Mouse (Mus musculus) liver, embryonic 15.5 days (tissue): ENCODE results near the gene Cacnb4. TPM values are rescaled to one million over a fixed set of nuclear protein-coding genes. Genes with fewer than 3 reads are reported as not detected.

Experiments
- ATAC-seq: fragments of 200-750 bp; cut with Nextera tagmentation; 2 replicates; pipeline ENCODE4 v1.8.0; 2017; ENCODE audit warnings: moderate number of reproducible peaks, mild to moderate bottlenecking, moderate library complexity; ENCODE audit not compliant: insufficient read depth
- H3K27ac ChIP-seq: fragments of 300-500 bp; sonication (generic); replicated peaks from 2 replicates; pipeline ENCODE4 v1.5.1; 2015; ENCODE audit warnings: mild to moderate bottlenecking, inconsistent platforms
- H3K27me3 ChIP-seq: fragments of 300-500 bp; sonication (generic); 2 replicates; pipeline ENCODE4 v1.6.1; 2015; ENCODE audit warnings: mild to moderate bottlenecking, inconsistent platforms
- H3K36me3 ChIP-seq: fragments of 300-500 bp; sonication (generic); replicated peaks from 2 replicates; pipeline ENCODE4 v1.6.1; 2015; ENCODE audit warnings: moderate library complexity, mild to moderate bottlenecking, inconsistent platforms
- H3K4me1 ChIP-seq: fragments of 300-500 bp; sonication (generic); replicated peaks from 2 replicates; pipeline ENCODE4 v1.6.1; 2015; ENCODE audit warnings: inconsistent platforms
- H3K4me2 ChIP-seq: fragments of 300-500 bp; sonication (generic); 2 replicates; pipeline ENCODE4 v1.6.1; 2015; ENCODE audit warnings: moderate library complexity, mild to moderate bottlenecking, inconsistent platforms
- H3K4me3 ChIP-seq: fragments of 300-500 bp; sonication (generic); replicated peaks from 2 replicates; pipeline ENCODE4 v1.5.1; 2015; ENCODE audit warnings: mild to moderate bottlenecking, inconsistent platforms
- H3K9ac ChIP-seq: fragments of 300-500 bp; sonication (generic); 2 replicates; pipeline ENCODE4 v1.6.1; 2015; ENCODE audit warnings: moderate library complexity, mild to moderate bottlenecking, inconsistent platforms
- H3K9me3 ChIP-seq: fragments of 300-500 bp; sonication (generic); replicated peaks from 2 replicates; pipeline ENCODE4 v1.6.1; 2016; ENCODE audit warnings: inconsistent platforms
- WGBS: fragments of 180-500 bp; shearing (Covaris S2); methylation state at CpG from one replicate; pipeline ENCODE4 v1.1.7; 2015; ENCODE audit warnings: mixed read lengths; ENCODE audit not compliant: insufficient replicate concordance; 5-methylcytosine and 5-hydroxymethylcytosine counted together
- polyA plus RNA-seq: library from polyadenylated mRNA; unstranded; fragments of >200 nt; fragmentation: Nextera tagmentation; extraction: Ambion mirVana; gene quantifications from 2 replicates; pipeline ENCODE4 v1.2.1, GENCODE M21; 2015

Gene Cacnb4
- polyA plus RNA-seq, 1 experiment from 2014 or later = 0.20 TPM

- no peak overlapping the region for H3K4me2 ChIP-seq
- no peaks in the 10 kb centered on the region for H3K9me3 ChIP-seq
- no peak overlapping the region for H3K4me3 ChIP-seq
- ATAC-seq = no peak
- H3K36me3 ChIP-seq = no peaks in the 10 kb centered on the region
- no peaks in the 10 kb centered on the region for H3K27me3 ChIP-seq
- H3K9ac ChIP-seq = no peak overlapping the region
- H3K4me1 ChIP-seq = peaks cover 10% of the 10 kb centered on the region
- H3K27ac ChIP-seq = no peak overlapping the region
- WGBS = 76% methylated on average over 11 of the region's 11 CpGs
These were observed 202.1 kb downstream of the Cacnb4 start for GRCm38 (mm10) chr2:52474570-52474969.

DNA sequence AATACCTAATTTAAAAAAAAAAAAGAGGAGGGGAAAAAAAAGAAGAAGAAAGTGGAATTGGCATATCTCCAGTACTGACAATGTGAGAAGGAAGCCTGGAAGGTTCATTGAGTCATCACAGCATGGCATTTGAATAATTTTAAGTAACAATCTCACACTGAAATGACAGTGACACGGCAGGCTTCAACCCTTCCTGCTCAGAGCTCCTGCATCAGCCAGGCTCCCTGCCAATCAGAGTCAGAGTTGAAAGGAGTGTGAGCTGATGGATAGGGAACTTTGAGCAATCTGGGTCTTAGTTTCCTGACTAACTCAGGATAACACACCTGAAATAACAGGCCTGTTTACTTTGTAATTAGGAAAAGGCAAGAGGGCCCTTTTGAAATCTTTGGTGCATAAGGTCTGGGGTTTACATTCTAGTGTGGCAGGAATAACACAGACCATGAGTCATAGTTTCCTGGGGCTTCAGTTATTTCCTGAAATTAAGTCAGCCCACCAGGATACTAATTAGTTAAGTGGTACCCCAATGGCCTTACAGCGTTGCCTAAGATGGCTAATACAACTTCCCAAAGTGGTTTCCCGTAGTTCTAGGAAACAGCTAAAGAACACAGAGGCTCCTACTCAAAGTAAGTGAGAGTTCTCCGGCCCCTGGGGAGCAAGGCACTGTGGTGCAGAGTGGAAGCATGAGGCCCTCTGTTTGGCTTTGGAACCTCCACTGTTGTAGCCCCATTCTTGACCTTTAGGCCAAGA lies 204.9 kb downstream of the Cacnb4 start:
- Histone ChIP-seq H3K36me3 (no peaks in the 10 kb centered on the region), H3K9me3 (no peaks in the 10 kb centered on the region), H3K27me3 (no peaks in the 10 kb centered on the region), H3K4me1 (peaks cover 5% of the 10 kb centered on the region), H3K9ac (no peak overlapping the region), H3K4me3 (no peak overlapping the region), H3K4me2 (no peak overlapping the region), H3K27ac (no peak overlapping the region)
- 44% methylated on average over 4 of the region's 4 CpGs for WGBS
- ATAC-seq = no peak

GRCm38 (mm10) chr2:52470044-52470560 lies 206.5 kb downstream of the Cacnb4 start:
- no peak for ATAC-seq
- 69% methylated on average over 4 of the region's 4 CpGs for WGBS

DNA sequence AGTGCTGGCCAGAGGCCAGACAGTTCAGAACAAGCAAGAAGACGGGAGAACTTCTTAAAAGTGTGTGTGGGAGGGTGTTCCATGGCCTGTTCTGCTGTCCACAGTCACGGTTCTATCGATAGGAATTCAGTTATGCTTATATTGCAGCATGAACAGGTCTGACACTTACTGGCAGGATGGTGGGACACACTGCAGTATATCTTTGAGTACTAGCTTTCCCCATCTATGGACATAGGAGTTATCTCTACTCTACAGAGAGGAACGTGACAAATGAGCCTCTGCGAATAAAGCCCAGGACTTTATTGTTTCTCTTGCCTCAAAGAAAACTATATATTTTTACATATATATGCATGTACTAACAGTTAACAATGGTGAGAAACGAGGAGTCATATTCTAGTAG lies 209.0 kb downstream of the Cacnb4 start:
- ATAC-seq = peak; percentile 63
- Histone ChIP-seq H3K4me1 (0 out of 2 replicates have a peak, but pooled peaks cover 2% of the 10 kb centered on the region), H3K9ac (no peak overlapping the region), H3K27me3 (no peaks in the 10 kb centered on the region), H3K27ac (no peak overlapping the region), H3K4me2 (no peak overlapping the region), H3K4me3 (no peak overlapping the region), H3K9me3 (no peaks in the 10 kb centered on the region), H3K36me3 (no peaks in the 10 kb centered on the region)
- WGBS = 45% methylated on average over 6 of the region's 6 CpGs

More at GRCm38 (mm10) chr2:52470044-52470560, 206.5 kb downstream of the Cacnb4 start:
- H3K4me2 ChIP-seq = no peak overlapping the region
- no peak overlapping the region for H3K4me3 ChIP-seq
- H3K36me3 ChIP-seq = no peaks in the 10 kb centered on the region
- peaks cover 2% of the 10 kb centered on the region; the same call in 1 of the 2 replicates for H3K4me1 ChIP-seq
- H3K27ac ChIP-seq = no peak overlapping the region
- H3K9ac ChIP-seq = no peak overlapping the region
- H3K9me3 ChIP-seq = no peaks in the 10 kb centered on the region
- H3K27me3 ChIP-seq = no peaks in the 10 kb centered on the region

DNA sequence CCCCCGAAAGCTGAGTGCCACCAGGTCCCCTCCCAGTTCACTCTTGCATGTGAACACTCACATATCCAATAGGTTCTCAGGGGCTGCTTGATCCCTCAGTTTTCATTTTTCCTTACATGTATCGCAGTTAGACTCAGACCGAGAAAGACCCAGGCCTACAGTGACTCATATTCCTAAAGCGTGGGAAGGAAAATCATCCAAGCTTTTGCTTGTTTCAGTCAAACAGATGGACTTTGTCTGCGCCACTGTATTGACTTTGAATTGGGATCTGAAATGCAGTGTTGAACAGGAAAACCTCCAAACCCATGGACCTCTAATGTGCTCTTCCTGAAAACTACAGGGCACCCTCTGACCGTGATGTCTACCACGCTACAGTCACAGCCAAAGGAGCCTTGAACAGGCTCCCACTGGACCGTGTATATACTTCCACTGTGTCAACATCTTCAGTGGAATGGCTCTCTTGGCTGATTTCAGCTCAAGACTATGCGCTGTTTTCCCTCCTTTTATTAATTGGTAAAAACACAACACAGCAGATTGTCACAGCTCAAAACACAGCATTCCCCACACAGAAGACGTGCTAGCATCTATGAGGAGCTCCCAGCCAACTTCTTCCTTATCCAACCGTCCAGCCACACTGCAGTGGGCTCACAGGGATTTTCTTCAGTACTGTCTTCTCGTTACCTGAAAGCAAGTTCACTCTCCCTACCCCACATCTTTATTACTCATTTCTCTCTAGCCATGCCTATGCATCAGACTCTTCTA lies 215.2 kb downstream of the Cacnb4 start:
- no peak overlapping the region for H3K4me3 ChIP-seq
- H3K4me1 ChIP-seq = 0 out of 2 replicates have a peak, but pooled peaks cover 2% of the 10 kb centered on the region
- 73% methylated on average over 12 of the region's 12 CpGs for WGBS
- no peak overlapping the region for H3K27ac ChIP-seq
- H3K36me3 ChIP-seq = no peaks in the 10 kb centered on the region
- H3K9me3 ChIP-seq = no peaks in the 10 kb centered on the region
- no peak overlapping the region for H3K9ac ChIP-seq
- H3K27me3 ChIP-seq = no peaks in the 10 kb centered on the region
- ATAC-seq = no peak
- no peak overlapping the region for H3K4me2 ChIP-seq

DNA sequence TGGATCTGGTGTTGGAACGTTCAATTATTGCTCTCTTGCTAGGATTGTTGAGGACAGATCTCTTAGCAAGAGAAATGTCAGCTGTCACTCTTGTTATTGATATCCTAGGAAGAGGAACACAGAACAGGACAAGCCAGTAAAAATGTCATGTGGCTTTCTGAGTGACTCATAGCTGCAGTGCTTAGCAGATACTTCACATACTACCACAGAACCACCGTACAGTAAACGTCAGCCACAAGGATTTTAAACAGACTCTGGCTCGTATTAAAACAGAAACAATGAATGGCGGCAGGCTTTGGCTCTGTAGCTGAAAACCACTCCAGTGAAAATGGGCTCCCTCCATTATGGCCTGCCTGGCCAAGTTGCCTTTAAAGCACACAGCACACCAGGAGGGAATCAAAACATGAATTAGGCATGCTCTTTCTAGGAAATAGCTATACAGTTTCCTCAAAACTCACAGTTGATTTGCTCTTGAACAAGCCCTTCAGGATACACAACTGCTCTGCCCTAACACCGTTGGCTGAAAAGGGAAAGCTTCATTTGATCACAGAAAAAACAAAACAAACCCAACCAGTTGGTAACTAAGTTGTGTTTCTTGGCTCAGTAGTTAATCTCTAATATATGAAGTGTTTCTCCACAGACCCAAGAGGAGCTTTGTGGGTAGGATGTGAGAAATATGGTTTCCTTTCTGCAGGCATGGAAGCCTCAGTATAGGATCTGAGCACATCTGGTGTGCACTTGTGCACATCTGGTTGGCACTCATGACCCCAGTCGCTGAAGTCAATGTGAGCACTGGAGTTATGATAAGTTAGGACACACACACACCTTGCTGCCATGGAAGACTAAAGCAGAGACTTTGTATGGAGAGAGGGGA lies 220.8 kb downstream of the Cacnb4 start:
- Histone ChIP-seq H3K4me1 (no peaks in the 10 kb centered on the region), H3K27me3 (no peaks in the 10 kb centered on the region), H3K4me2 (no peak overlapping the region), H3K36me3 (no peaks in the 10 kb centered on the region), H3K9me3 (no peaks in the 10 kb centered on the region), H3K9ac (no peak overlapping the region), H3K27ac (no peak overlapping the region), H3K4me3 (no peak overlapping the region)
- ATAC-seq = no peak
- 51% methylated on average over 7 of the region's 7 CpGs for WGBS

DNA sequence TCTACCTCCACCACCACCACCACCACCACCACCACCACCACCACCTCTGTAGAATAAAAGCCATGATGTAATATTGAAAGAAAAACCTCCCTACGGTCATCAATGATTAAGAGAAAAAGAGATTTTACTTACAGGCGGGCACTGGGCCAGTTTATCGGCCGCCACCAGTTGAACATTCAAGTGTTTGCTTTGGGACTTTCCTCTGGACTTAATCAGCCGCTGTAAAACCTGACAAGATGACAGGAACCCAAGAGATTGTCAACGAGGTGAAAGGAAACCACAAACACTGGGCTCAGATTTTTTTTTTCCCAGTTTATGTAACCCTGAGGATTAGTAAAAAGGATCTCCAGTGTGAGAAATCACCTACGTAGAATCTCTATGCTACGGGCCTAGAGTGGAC lies 226.8 kb downstream of the Cacnb4 start:
- no peak overlapping the region for H3K27ac ChIP-seq
- H3K9ac ChIP-seq = no peak overlapping the region
- no peaks in the 10 kb centered on the region for H3K9me3 ChIP-seq
- no peak for ATAC-seq
- no peak overlapping the region for H3K4me3 ChIP-seq
- no peaks in the 10 kb centered on the region for H3K36me3 ChIP-seq
- H3K27me3 ChIP-seq = no peaks in the 10 kb centered on the region
- 52% methylated on average over 8 of the region's 8 CpGs for WGBS
- peaks cover 34% of the 10 kb centered on the region for H3K4me1 ChIP-seq
- H3K4me2 ChIP-seq = no peak overlapping the region

GRCm38 (mm10) chr2:52448916-52449315 lies 227.7 kb downstream of the Cacnb4 start:
- ATAC-seq = peak; percentile 93
- no peaks in the 10 kb centered on the region for H3K27me3 ChIP-seq
- H3K36me3 ChIP-seq = no peaks in the 10 kb centered on the region
- H3K9ac ChIP-seq = no peak overlapping the region
- H3K4me2 ChIP-seq = peak overlapping the region; percentile 30; the same call in 1 of the 2 replicates
- H3K4me1 ChIP-seq = peaks cover 34% of the 10 kb centered on the region
- H3K27ac ChIP-seq = peak overlapping the region; percentile 68; the same call in 1 of the 2 replicates
- H3K4me3 ChIP-seq = no peak overlapping the region
- WGBS = 19% methylated on average over 1 of the region's 1 CpGs
- H3K9me3 ChIP-seq = no peaks in the 10 kb centered on the region

DNA sequence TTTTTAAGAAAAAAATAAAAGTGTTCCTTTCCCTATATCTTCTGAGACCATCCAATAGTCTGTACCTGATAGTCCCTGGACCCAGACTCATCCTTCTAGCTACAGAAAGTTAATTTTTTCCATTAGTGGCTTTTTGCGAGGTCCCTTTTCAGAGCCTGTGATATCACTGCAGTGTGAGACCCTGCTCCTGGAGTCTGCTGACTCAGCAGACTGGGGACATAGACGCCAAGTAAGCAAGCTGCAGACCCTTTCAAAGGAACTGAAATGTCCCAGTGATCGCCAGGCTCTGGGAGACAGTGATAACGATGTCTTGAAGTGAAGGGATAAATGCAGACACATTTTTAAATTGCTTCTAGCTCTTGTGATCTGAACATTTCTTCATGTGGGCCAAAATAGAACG lies 230.0 kb downstream of the Cacnb4 start:
- Histone ChIP-seq H3K9ac (no peak overlapping the region), H3K4me3 (no peak overlapping the region), H3K4me1 (peaks cover 41% of the 10 kb centered on the region), H3K36me3 (no peaks in the 10 kb centered on the region), H3K27ac (no peak overlapping the region), H3K9me3 (no peaks in the 10 kb centered on the region), H3K27me3 (no peaks in the 10 kb centered on the region), H3K4me2 (no peak overlapping the region)
- WGBS = 43% methylated on average over 5 of the region's 5 CpGs
- no peak for ATAC-seq

DNA sequence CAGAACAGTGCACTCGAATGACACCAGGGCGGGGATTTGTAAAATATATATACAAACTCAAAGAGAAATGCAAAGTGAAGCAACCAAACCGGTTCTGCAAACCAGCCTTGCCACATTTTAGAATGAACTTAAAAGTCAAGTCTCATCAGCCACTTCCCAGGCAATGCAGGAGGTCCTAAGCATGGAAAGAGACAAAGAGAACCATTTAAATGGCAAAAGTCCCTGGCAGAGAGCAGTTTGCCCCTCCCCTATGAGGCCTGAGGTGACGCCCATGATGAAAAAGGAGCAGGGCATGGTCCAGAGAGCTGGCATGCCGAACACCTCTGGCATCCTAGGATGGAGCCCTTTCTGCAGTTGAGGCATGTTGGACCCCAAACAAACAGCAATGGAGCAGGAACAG lies 234.5 kb downstream of the Cacnb4 start:
- Histone ChIP-seq H3K9me3 (no peaks in the 10 kb centered on the region), H3K36me3 (no peaks in the 10 kb centered on the region), H3K4me1 (peaks cover 13% of the 10 kb centered on the region), H3K4me2 (no peak overlapping the region), H3K27me3 (no peaks in the 10 kb centered on the region), H3K4me3 (no peak overlapping the region), H3K9ac (no peak overlapping the region), H3K27ac (no peak overlapping the region)
- ATAC-seq = no peak
- 56% methylated on average over 5 of the region's 5 CpGs for WGBS
